Mouse (Mus musculus) A20 (cell line): ENCODE measurements at regions not wholly inside any gene's neighbourhood (a gene's known extent, or its start where the extent isn't known, plus 50 kb on each side); places are given as distances from the start of the nearest gene placed in this dataset.
"Not testable (repeated sequence)": the region's sequence is repeated elsewhere in the genome, so short reads cannot be mapped to it uniquely, and the experiment has no call there.

ENCODE experiments used
- DNase-seq: peaks from one replicate; pipeline ENCODE4 v3.0.0-alpha.2; 2011; ENCODE audit warnings: low read depth, low spot score

GRCm38 (mm10) chr9:5424236-5424635 is 79.0 kb downstream of the Casp12 start:
- DNase-seq = no peak

GRCm38 (mm10) chr9:5448180-5448579 is 103.0 kb downstream of the Casp12 start:
- no peak for DNase-seq

GRCm38 (mm10) chr9:5456606-5457005 is 111.4 kb downstream of the Casp12 start:
- no peak for DNase-seq

GRCm38 (mm10) chr9:5472012-5472411 is 126.8 kb downstream of the Casp12 start:
- no peak for DNase-seq

GRCm38 (mm10) chr9:5474271-5474670 is 129.0 kb downstream of the Casp12 start:
- no peak for DNase-seq

GRCm38 (mm10) chr9:5485258-5485657 is 140.0 kb downstream of the Casp12 start:
- no peak for DNase-seq

GRCm38 (mm10) chr9:5496837-5497236 is 151.6 kb downstream of the Casp12 start:
- DNase-seq = no peak

- no peak for DNase-seq
Observed at GRCm38 (mm10) chr9:5498306-5498705, 153.1 kb downstream of the Casp12 start.

GRCm38 (mm10) chr9:5525762-5526360 is 180.6 kb downstream of the Casp12 start:
- DNase-seq = no peak

- peak; percentile 27 for DNase-seq
Observed at GRCm38 (mm10) chr9:5542604-5543003, 197.4 kb downstream of the Casp12 start.

- no peak for DNase-seq
Observed at GRCm38 (mm10) chr9:5575072-5575471, 229.8 kb downstream of the Casp12 start.

GRCm38 (mm10) chr9:5578168-5578567 is 232.9 kb downstream of the Casp12 start:
- not testable (repeated sequence) for DNase-seq

- DNase-seq = peak; percentile 55
Observed at GRCm38 (mm10) chr9:5595891-5596635, 250.8 kb downstream of the Casp12 start.

- DNase-seq = no peak
Observed at GRCm38 (mm10) chr9:5604019-5604418, 258.8 kb downstream of the Casp12 start.

GRCm38 (mm10) chr9:5605015-5605414 is 259.8 kb downstream of the Casp12 start:
- no peak for DNase-seq

- no peak for DNase-seq
Observed at GRCm38 (mm10) chr9:5616725-5617124, 271.5 kb downstream of the Casp12 start.

GRCm38 (mm10) chr9:5623396-5623795 is 278.2 kb downstream of the Casp12 start:
- DNase-seq = peak; percentile 72

GRCm38 (mm10) chr9:5627521-5627920 is 282.3 kb downstream of the Casp12 start:
- no peak for DNase-seq

- DNase-seq = no peak
Observed at GRCm38 (mm10) chr9:5634461-5634953, 289.3 kb downstream of the Casp12 start.

GRCm38 (mm10) chr9:5634969-5635368 is 289.7 kb downstream of the Casp12 start:
- DNase-seq = peak; percentile 54

GRCm38 (mm10) chr9:5663886-5664285 is 318.7 kb downstream of the Casp12 start:
- no peak for DNase-seq

GRCm38 (mm10) chr9:5673551-5673950 is 328.3 kb downstream of the Casp12 start:
- DNase-seq = peak; percentile 21

- no peak for DNase-seq
Observed at GRCm38 (mm10) chr9:5708482-5708881, 363.3 kb downstream of the Casp12 start.
